Mouse (Mus musculus) stomach, postnatal 0 days (tissue): ENCODE data around the gene Xcl1.

ENCODE experiments used
- CTCF ChIP-seq: IDR thresholded peaks from 2 replicates; pipeline ENCODE4 v1.5.1; 2016; ENCODE audit warnings: antibody characterized with exemption, low read depth, mild to moderate bottlenecking, moderate library complexity
- EP300 ChIP-seq: optimal IDR thresholded peaks from 2 replicates; pipeline ENCODE3; 2016; ENCODE audit warnings: antibody characterized with exemption

GRCm38 (mm10) chr1:164973790-164974189 lies 38.5 kb upstream of the Xcl1 start:
- TF ChIP-seq CTCF: no peak
- no peak for TF ChIP-seq EP300
